ENCODE assay signal across 7 mouse cellular contexts in genomic region chr13:21995331-21995914, GRCm38 (mm10). TPM values are rescaled to one million over a fixed set of nuclear protein-coding genes. Genes with fewer than 3 reads are reported as not detected.
DNase-seq lines count a peak whose midpoint lies in the region; ATAC-seq and TF ChIP-seq lines count a peak whose summit lies in the region.

No protein-coding gene starts in this region.

- WGBS in heart, embryonic 15.5 days: under 1% methylated on average over 21 of the region's 21 CpGs
- 3% methylated on average over 21 of the region's 21 CpGs for WGBS in liver, adult 2 months

- TF ChIP-seq POLR2A in testis, adult 2 months (IDR thresholded peaks at IDR 0.05; ENCODE audit: control insufficient read depth, low read depth, low read length): no peak
- TF ChIP-seq POLR2A in liver, adult 2 months (IDR thresholded peaks at IDR 0.05; ENCODE audit: extremely low read depth, insufficient read depth, low read length): no peak

- H3K4me2 ChIP-seq in heart, embryonic 15.5 days: peak overlapping the region; percentile 62

- H3K36me3 ChIP-seq in testis, adult 2 months (ENCODE audit: control insufficient read depth, insufficient read depth, low read length): no peaks in the 10 kb centered on the region
- no peaks in the 10 kb centered on the region for H3K36me3 ChIP-seq in heart, embryonic 15.5 days
- no peaks in the 10 kb centered on the region for H3K36me3 ChIP-seq in liver, adult 2 months (ENCODE audit: control insufficient read depth, insufficient read depth, low read length)

- H3K79me2 ChIP-seq in liver, adult 2 months (ENCODE audit: control insufficient read depth, insufficient read depth, low read length): no peaks in the 10 kb centered on the region

- H3K27me3 ChIP-seq in testis, adult 2 months (ENCODE audit: control insufficient read depth, insufficient read depth, low read length): peaks cover 11% of the 10 kb centered on the region
- H3K27me3 ChIP-seq in heart, embryonic 15.5 days: peaks cover 57% of the 10 kb centered on the region
- H3K27me3 ChIP-seq in liver, adult 2 months (ENCODE audit: control insufficient read depth, insufficient read depth, low read length): peaks cover 14% of the 10 kb centered on the region; the same call in 1 of the 2 replicates

- peak overlapping the region; percentile 34; the same call in 1 of the 2 replicates for H3K9ac ChIP-seq in heart, embryonic 15.5 days
- no peak overlapping the region for H3K9ac ChIP-seq in liver, adult 2 months (ENCODE audit: low read depth, low read length)

- no peak for TF ChIP-seq CTCF in testis, adult 2 months (IDR thresholded peaks at IDR 0.05; ENCODE audit: control insufficient read depth, insufficient read depth, insufficient replicate concordance, low read depth, low read length)
- TF ChIP-seq CTCF in liver, adult 2 months (IDR thresholded peaks at IDR 0.05; ENCODE audit: low read depth, low read length): 0 out of 2 replicates have a peak, but pooled peaks have one; percentile 4

- H3K27ac ChIP-seq in testis, adult 2 months (ENCODE audit: control insufficient read depth, insufficient read depth, low read depth, low read length): no peak overlapping the region
- H3K27ac ChIP-seq in heart, embryonic 15.5 days: no peak overlapping the region
- no peak overlapping the region for H3K27ac ChIP-seq in liver, adult 2 months (replicated peaks; ENCODE audit: insufficient read depth, low read depth, low read length)

- 0 out of 2 replicates have a peak, but pooled peaks have one; percentile 31 for ATAC-seq in heart, embryonic 15.5 days (replicated peaks; ENCODE audit: insufficient number of reproducible peaks, insufficient read depth, low FRiP score, low read depth)

- H3K4me1 ChIP-seq in testis, adult 2 months (ENCODE audit: control insufficient read depth, insufficient read depth, low read length): peaks cover 8% of the 10 kb centered on the region
- H3K4me1 ChIP-seq in heart, embryonic 15.5 days (replicated peaks): peaks cover 19% of the 10 kb centered on the region
- H3K4me1 ChIP-seq in liver, adult 2 months (ENCODE audit: control insufficient read depth, insufficient read depth, low read length): no peaks in the 10 kb centered on the region

- peak overlapping the region; percentile 71 for H3K4me3 ChIP-seq in testis, adult 2 months (ENCODE audit: control insufficient read depth, low read depth, low read length)
- peak overlapping the region; percentile 50 for H3K4me3 ChIP-seq in heart, embryonic 15.5 days
- no peak overlapping the region for H3K4me3 ChIP-seq in liver, adult 2 months (ENCODE audit: insufficient read depth, low read depth, low read length)

- H3K9me3 ChIP-seq in heart, embryonic 15.5 days (replicated peaks): no peaks in the 10 kb centered on the region

- no peak for DNase-seq in testis, postnatal 14 days (ENCODE audit: low spot score)
- DNase-seq in c-Kit-positive CD71-positive TER-119-positive erythroid progenitor cells, embryonic 14.5 days (ENCODE audit: low spot score): peak; percentile 33
- no peak for DNase-seq in liver, adult 2 months (ENCODE audit: extremely low read depth, low read depth, low spot score)
- DNase-seq in natural killer cell, adult 2 months (ENCODE audit: low spot score in 2 of 2): peak; percentile 54 to 57
- DNase-seq in testis, postnatal 10 days (ENCODE audit: low spot score): no peak

RNA-seq across cellular contexts. Expression of gene Prss16, which starts 14.1 kb away (rescaled TPM):
- polyA plus RNA-seq in testis, adult 2 months (2012; rRNA removed): 0.05 and 0.22 TPM in 2 replicates
- 9.5 and 113 TPM in 2 replicates for polyA plus RNA-seq in heart, embryonic 15.5 days (2015; fragmentation: Nextera tagmentation; extraction: Ambion mirVana)
- total RNA-seq in liver, adult 2 months (2014; rRNA removed): not detected in 2 replicates
- polyA plus RNA-seq in liver, adult 2 months (2012; rRNA removed): 0.12 TPM in 1 of 2 replicates, not detected in the other

RNA-seq across cellular contexts. Expression of gene Pom121l2, which starts 14.4 kb away (rescaled TPM):
- 128 and 157 TPM in 2 replicates for polyA plus RNA-seq in testis, adult 2 months (2012; rRNA removed)
- not detected in 2 replicates for polyA plus RNA-seq in heart, embryonic 15.5 days (2015; fragmentation: Nextera tagmentation; extraction: Ambion mirVana)
- total RNA-seq in liver, adult 2 months (2014; rRNA removed): not detected in 2 replicates
- polyA plus RNA-seq in liver, adult 2 months (2012; rRNA removed): not detected in 2 replicates

RNA-seq across cellular contexts. Expression of gene Hist1h2ah, which starts 39.9 kb away (rescaled TPM):
- 1.8 and 3.7 TPM in 2 replicates for polyA plus RNA-seq in testis, adult 2 months (2012; rRNA removed)
- polyA plus RNA-seq in heart, embryonic 15.5 days (2015; fragmentation: Nextera tagmentation; extraction: Ambion mirVana): 3.5 TPM in 1 of 2 replicates, not detected in the other
- 1.8 and 2.6 TPM in 2 replicates for total RNA-seq in liver, adult 2 months (2014; rRNA removed)
- not detected in 2 replicates for polyA plus RNA-seq in liver, adult 2 months (2012; rRNA removed)

RNA-seq across cellular contexts. Expression of gene Hist1h2bk, which starts 40.2 kb away (rescaled TPM):
- 10.0 and 11.3 TPM in 2 replicates for polyA plus RNA-seq in testis, adult 2 months (2012; rRNA removed)
- 1.6 and 1.7 TPM in 2 replicates for polyA plus RNA-seq in heart, embryonic 15.5 days (2015; fragmentation: Nextera tagmentation; extraction: Ambion mirVana)
- total RNA-seq in liver, adult 2 months (2014; rRNA removed): 15.6 and 28.1 TPM in 2 replicates
- polyA plus RNA-seq in liver, adult 2 months (2012; rRNA removed): 0.46 and 0.48 TPM in 2 replicates

RNA-seq across cellular contexts. Expression of gene Hist1h4i, which starts 45.7 kb away (rescaled TPM):
- polyA plus RNA-seq in testis, adult 2 months (2012; rRNA removed): 3.7 and 6.6 TPM in 2 replicates
- polyA plus RNA-seq in heart, embryonic 15.5 days (2015; fragmentation: Nextera tagmentation; extraction: Ambion mirVana): 8.6 and 12.1 TPM in 2 replicates
- total RNA-seq in liver, adult 2 months (2014; rRNA removed): 6.8 and 9.2 TPM in 2 replicates
- polyA plus RNA-seq in liver, adult 2 months (2012; rRNA removed): 5.2 and 12.3 TPM in 2 replicates

Comparison
In these comparisons a context has a peak if more than half of its experiments do, and no peak if none do; other contexts are left out.
1. DNase-seq: peak in c-Kit-positive CD71-positive TER-119-positive erythroid progenitor cells, embryonic 14.5 days (single experiment) and natural killer cell, adult 2 months (2 of 2); none in testis, postnatal 14 days (single experiment), liver, adult 2 months (single experiment) and testis, postnatal 10 days (single experiment).
2. RNA of gene Pom121l2, which starts 14.4 kb away (polyA plus RNA-seq): 128 to 157 TPM in testis, adult 2 months; not detected in heart, embryonic 15.5 days and not detected in liver, adult 2 months; every median in the first group is over 100 times any median in the second.